Mouse (Mus musculus) ES-E14 (cell line): ENCODE results near the gene Clrn3.

ENCODE experiments used
- CHD2 ChIP-seq: IDR thresholded peaks from 2 replicates; pipeline ENCODE4 v1.6.1; 2014; ENCODE audit warnings: mild to moderate bottlenecking, low read depth, low read length, inconsistent platforms
- HCFC1 ChIP-seq: IDR thresholded peaks from 2 replicates; pipeline ENCODE4 v1.6.1; 2012; ENCODE audit warnings: low read length, inconsistent platforms, borderline replicate concordance; ENCODE audit not compliant: insufficient read depth
- MAFK ChIP-seq: IDR thresholded peaks from 2 replicates; pipeline ENCODE4 v1.6.1; 2014; ENCODE audit warnings: mild to moderate bottlenecking, low read depth, low read length, inconsistent platforms; ENCODE audit not compliant: insufficient read depth

- TF ChIP-seq CHD2 (no peak), MAFK (no peak), HCFC1 (no peak)
Measured at GRCm38 (mm10) chr7:135567582-135567981, 39.1 kb upstream of the Clrn3 start.
